Mouse (Mus musculus): Measurements from ENCODE around the gene Oog1.
"Not testable (repeated sequence)": the region's sequence is repeated elsewhere in the genome, so short reads cannot be mapped to it uniquely, and the experiment has no call there.

Gene Oog1

DNA sequence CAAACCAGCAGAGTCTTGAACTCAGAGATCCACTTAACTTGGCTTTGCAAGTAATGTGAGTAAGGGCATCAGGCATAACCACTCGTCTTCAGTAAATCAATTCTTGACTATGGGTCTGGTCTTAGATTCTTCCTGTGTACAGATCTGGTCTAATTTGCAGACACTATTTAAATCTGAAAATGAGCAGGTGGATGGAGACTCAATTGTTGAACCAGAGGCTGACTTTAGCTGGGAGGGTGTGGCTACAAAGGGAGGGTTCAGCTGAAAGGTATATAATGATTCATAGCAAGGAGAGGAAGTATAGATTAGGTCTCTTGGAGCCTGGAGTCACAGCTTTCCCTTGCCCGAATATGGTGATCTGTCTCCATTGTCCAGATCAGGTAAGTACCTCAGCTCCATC lies at the start of gene Oog1:
Gene Oog1, plus strand, starts transcription at position 301 of the 400 bp plus-strand sequence.
- not testable (repeated sequence) for DNase-seq (ENCODE audit: extremely low read depth, low read depth)

GRCm38 (mm10) chr12:87601388-87601787 lies 1.1 kb upstream of the Oog1 start:
- not testable (repeated sequence) for DNase-seq (ENCODE audit: extremely low read depth, low read depth)

DNA sequence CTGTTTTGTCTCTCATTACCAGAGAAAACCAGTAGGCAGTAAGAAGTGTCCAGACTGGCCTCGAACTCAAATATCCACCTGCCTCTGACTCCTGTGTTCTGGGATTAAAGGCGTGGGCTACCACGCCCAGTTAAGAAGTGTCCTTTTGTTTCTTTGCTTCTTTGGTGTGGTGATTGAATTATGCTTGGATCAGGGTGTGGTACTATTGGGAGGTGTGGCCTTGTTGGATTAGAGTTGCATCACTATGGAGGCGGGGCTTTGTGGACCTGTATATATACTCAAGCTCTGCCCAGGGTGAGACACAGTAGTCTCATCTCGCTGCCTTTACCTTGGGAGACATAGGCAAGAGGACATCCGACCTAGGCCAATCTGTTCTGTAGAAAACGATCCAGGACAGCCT lies 16.1 kb downstream of the Oog1 start, which contains the start of gene Gm4027:
Gene Gm4027, plus strand, starts transcription at position 301 of the 400 bp plus-strand sequence.
- not testable (repeated sequence) for DNase-seq (ENCODE audit: extremely low read depth, low read depth)

GRCm38 (mm10) chr12:87644520-87644919 lies 42.0 kb downstream of the Oog1 start, which contains the start of gene Gm16381:
Gene Gm16381, minus strand, starts transcription at chr12:87644620.
- not testable (repeated sequence) for DNase-seq (ENCODE audit: extremely low read depth, low read depth)

GRCm38 (mm10) chr12:87652916-87653703 lies 50.6 kb downstream of the Oog1 start:
- DNase-seq (ENCODE audit: extremely low read depth, low read depth), result not testable (repeated sequence)

Measured in MEL-GATA-1-ER (cell line).